Mouse (Mus musculus) embryonic facial prominence, embryonic 11.5 days (tissue): ENCODE measurements at regions not wholly inside any gene's neighbourhood (a gene's known extent, or its start where the extent isn't known, plus 50 kb on each side); places are given as distances from the start of the nearest gene placed in this dataset.

ENCODE experiments used
- ATAC-seq: fragments of 200-750 bp; cut with Nextera tagmentation; replicated peaks from 2 replicates; pipeline ENCODE4 v1.8.0; 2017; ENCODE audit warnings: low read depth; ENCODE audit not compliant: insufficient number of reproducible peaks, low FRiP score, low TSS enrichment
- DNase-seq: peaks from one replicate; pipeline ENCODE4 v3.0.0-alpha.2; 2015; ENCODE audit warnings: low spot score
- H3K27ac ChIP-seq: fragments of 300-500 bp; sonication (generic); replicated peaks from 2 replicates; pipeline ENCODE4 v1.5.1; 2014; ENCODE audit warnings: mild to moderate bottlenecking, low read depth, low read length, control low read depth
- H3K27me3 ChIP-seq: fragments of 300-500 bp; sonication (generic); 2 replicates; pipeline ENCODE4 v1.6.1; 2014; ENCODE audit warnings: mild to moderate bottlenecking, low read length, moderate library complexity, mixed read lengths; ENCODE audit not compliant: control insufficient read depth, insufficient read depth
- H3K36me3 ChIP-seq: fragments of 300-500 bp; sonication (generic); replicated peaks from 2 replicates; pipeline ENCODE4 v1.6.1; 2014; ENCODE audit warnings: low read depth, mild to moderate bottlenecking, low read length, moderate library complexity, mixed read lengths; ENCODE audit not compliant: control insufficient read depth, insufficient read depth
- H3K4me1 ChIP-seq: fragments of 300-500 bp; sonication (generic); 2 replicates; pipeline ENCODE4 v1.6.1; 2014; ENCODE audit warnings: low read length, mixed read lengths; ENCODE audit not compliant: control insufficient read depth, insufficient read depth
- H3K4me2 ChIP-seq: fragments of 300-500 bp; sonication (generic); 2 replicates; pipeline ENCODE4 v1.6.1; 2014; ENCODE audit warnings: low read depth, mild to moderate bottlenecking, control low read depth, low read length, moderate library complexity
- H3K4me3 ChIP-seq: fragments of 300-500 bp; sonication (generic); 2 replicates; pipeline ENCODE4 v1.5.1; 2014; ENCODE audit warnings: low read depth, low read length, control low read depth
- H3K9ac ChIP-seq: fragments of 300-500 bp; sonication (generic); replicated peaks from 2 replicates; pipeline ENCODE4 v1.6.1; 2014; ENCODE audit warnings: mild to moderate bottlenecking, control low read depth, low read length
- H3K9me3 ChIP-seq: fragments of 300-500 bp; sonication (generic); replicated peaks from 2 replicates; pipeline ENCODE4 v1.6.1; 2016; ENCODE audit warnings: mild to moderate bottlenecking, low read length, inconsistent platforms, mixed read lengths; ENCODE audit not compliant: control insufficient read depth
- WGBS: fragments of 180-500 bp; shearing (Covaris S2); extraction: QIAGEN DNeasy Blood & Tissue Kit; methylation state at CpG from one replicate; pipeline ENCODE4 v1.1.7; 2014; 5-methylcytosine and 5-hydroxymethylcytosine counted together

DNA sequence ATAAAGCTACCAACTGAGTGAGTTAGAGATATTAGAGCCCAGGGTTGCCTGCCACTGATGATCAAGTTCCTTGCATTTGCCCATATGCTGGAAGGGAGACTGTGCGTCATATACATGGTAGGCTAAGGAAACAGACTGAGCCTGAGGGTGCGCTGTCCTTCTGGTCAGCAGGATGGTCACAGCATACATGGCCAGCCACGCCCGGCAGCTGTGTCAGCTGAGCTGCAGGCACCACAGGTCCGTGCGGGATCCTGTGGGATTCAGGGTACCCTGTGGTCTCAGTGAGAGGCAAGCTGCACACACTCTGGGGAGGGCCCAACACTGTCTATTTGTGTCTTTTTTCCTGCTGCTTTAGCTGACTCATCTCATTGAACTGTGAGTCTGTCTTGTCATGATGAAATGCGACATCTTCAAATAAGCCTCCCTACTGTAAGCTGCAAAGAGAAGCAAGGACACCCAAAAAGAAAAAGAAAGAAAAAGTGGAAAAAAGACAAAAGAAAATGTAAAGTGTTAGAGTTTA is 131.3 kb upstream of the Fmo9 start:
- WGBS: 85% methylated on average over 7 of the region's 7 CpGs
- no peak for DNase-seq
- no peak; the same call in 1 of the 2 replicates for ATAC-seq
- Histone ChIP-seq H3K36me3 (no peaks in the 10 kb centered on the region), H3K4me3 (no peak overlapping the region), H3K27me3 (no peaks in the 10 kb centered on the region), H3K27ac (no peak overlapping the region), H3K9me3 (no peaks in the 10 kb centered on the region), H3K4me1 (no peaks in the 10 kb centered on the region), H3K9ac (no peak overlapping the region), H3K4me2 (no peak overlapping the region)

DNA sequence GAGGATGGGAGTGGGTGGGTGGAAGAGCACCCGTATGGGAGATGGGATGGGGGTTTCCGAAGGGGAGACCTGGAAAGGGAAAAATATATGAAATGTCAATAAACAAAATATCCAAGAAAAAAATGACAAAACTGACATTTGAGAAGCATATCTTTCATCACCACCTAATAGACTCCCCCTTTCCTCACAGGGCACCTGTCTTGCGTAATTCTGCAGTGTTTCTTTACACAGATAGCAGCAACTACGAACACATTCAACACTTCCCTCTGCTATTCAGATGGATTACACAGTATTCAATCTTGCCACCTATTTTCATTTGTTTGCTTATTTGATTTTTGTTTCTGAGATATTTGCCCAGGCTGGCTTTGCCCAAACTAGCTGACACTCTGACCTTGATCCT is 136.3 kb upstream of the Fmo9 start:
- Histone ChIP-seq H3K9ac (no peak overlapping the region), H3K36me3 (no peaks in the 10 kb centered on the region), H3K27me3 (no peaks in the 10 kb centered on the region), H3K4me3 (no peak overlapping the region), H3K27ac (no peak overlapping the region), H3K4me2 (no peak overlapping the region), H3K9me3 (no peaks in the 10 kb centered on the region), H3K4me1 (no peaks in the 10 kb centered on the region)
- ATAC-seq (no peak), DNase-seq (no peak)
- 84% methylated on average over 4 of the region's 4 CpGs for WGBS

DNA sequence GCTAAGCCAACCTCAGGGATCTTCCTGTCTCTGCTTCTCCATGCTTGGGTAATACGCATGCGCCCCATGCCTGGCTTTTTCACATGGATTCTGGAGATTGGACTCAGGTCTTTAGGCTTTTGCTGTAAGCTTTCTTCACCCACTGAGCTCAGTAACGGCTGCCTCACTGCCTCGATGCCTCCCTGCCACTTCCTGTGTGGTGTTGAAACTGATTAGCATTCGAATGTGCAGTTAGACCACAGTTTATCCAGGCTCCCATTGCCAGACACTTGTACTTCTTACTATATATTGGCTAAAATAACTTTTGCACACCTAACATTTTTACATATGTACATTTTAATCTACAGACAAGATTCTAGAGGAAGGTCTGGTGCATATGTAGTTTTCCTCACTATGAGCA is 137.0 kb upstream of the Fmo9 start:
- DNase-seq: no peak
- Histone ChIP-seq H3K36me3 (no peaks in the 10 kb centered on the region), H3K27ac (no peak overlapping the region), H3K4me3 (no peak overlapping the region), H3K9me3 (no peaks in the 10 kb centered on the region), H3K27me3 (no peaks in the 10 kb centered on the region), H3K4me1 (no peaks in the 10 kb centered on the region), H3K9ac (no peak overlapping the region), H3K4me2 (no peak overlapping the region)
- 78% methylated on average over 5 of the region's 5 CpGs for WGBS
- no peak for ATAC-seq

DNA sequence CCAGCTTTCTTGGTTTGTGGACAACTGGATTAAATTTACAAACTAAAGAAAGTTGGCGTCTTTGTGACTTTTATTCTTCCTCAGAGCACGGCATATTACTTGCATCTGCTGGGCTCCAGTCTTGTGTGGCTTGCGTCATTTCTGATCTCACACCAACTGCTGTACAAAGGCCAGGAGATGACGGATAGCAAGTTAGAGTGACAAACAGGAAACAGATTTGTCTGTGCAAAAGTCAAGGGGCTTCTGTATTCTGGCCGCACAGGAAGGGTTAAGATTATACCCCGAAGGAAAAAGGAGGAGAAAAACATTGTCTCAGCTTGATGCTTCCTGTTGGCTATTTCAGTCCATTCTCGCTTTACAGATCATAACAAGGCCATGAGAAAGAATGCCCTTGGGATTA is 137.8 kb upstream of the Fmo9 start:
- ATAC-seq (no peak), DNase-seq (peak; percentile 25)
- no peak overlapping the region for H3K4me2 ChIP-seq
- H3K27me3 ChIP-seq: no peaks in the 10 kb centered on the region
- H3K9me3 ChIP-seq: no peaks in the 10 kb centered on the region
- no peaks in the 10 kb centered on the region for H3K36me3 ChIP-seq
- no peaks in the 10 kb centered on the region for H3K4me1 ChIP-seq
- H3K4me3 ChIP-seq: no peak overlapping the region
- no peak overlapping the region for H3K27ac ChIP-seq
- 40% methylated on average over 7 of the region's 7 CpGs for WGBS
- no peak overlapping the region for H3K9ac ChIP-seq

DNA sequence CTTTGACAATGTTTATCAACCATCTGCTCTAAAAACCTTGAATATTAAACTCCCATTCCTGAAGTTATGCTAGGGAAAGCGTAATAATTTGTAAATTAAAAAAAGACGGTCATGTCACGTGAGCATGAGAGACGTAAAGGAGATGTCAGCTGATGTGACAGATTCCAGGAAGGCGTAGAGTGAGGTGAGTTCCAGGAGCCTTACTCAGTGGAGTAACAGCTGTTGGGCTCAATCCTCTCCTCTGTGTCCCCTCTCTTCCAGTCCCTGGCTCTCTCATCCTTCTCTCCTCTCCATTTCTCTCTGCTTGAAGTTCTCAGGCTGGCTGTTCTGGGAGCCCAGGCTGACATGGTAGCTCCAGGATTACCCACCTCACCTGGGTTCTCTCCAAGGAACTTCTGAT is 138.4 kb upstream of the Fmo9 start:
- 79% methylated on average over 5 of the region's 5 CpGs for WGBS
- no peaks in the 10 kb centered on the region for H3K36me3 ChIP-seq
- H3K27me3 ChIP-seq: no peaks in the 10 kb centered on the region
- H3K4me2 ChIP-seq: no peak overlapping the region
- DNase-seq (no peak), ATAC-seq (no peak)
- no peak overlapping the region for H3K4me3 ChIP-seq
- H3K9ac ChIP-seq: no peak overlapping the region
- no peaks in the 10 kb centered on the region for H3K4me1 ChIP-seq
- H3K27ac ChIP-seq: no peak overlapping the region
- H3K9me3 ChIP-seq: no peaks in the 10 kb centered on the region

DNA sequence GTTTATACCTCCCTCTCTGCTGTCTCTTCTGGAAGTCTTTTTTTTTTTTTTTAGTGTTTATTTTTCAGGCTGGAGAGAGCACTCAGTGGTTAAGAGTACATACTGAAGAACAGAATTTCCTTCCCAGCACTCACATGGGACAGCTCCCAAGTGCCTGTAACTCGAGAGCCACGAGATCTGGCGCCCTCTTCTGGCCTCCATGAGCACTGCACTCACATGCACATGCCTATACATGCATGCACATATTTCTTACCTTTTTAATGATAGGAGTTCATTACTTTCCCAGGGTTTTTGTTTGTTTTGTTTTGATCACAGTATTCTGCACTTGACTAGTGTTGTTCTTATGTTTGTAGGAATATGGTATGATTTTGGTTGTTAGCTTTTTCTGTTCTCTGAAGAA is 139.5 kb upstream of the Fmo9 start:
- H3K9me3 ChIP-seq: no peaks in the 10 kb centered on the region
- no peak overlapping the region for H3K27ac ChIP-seq
- H3K4me3 ChIP-seq: no peak overlapping the region
- no peaks in the 10 kb centered on the region for H3K36me3 ChIP-seq
- no peak for DNase-seq
- H3K4me1 ChIP-seq: no peaks in the 10 kb centered on the region
- H3K4me2 ChIP-seq: no peak overlapping the region
- no peak overlapping the region for H3K9ac ChIP-seq
- WGBS: 42% methylated on average over 3 of the region's 3 CpGs
- H3K27me3 ChIP-seq: no peaks in the 10 kb centered on the region
- ATAC-seq: no peak

DNA sequence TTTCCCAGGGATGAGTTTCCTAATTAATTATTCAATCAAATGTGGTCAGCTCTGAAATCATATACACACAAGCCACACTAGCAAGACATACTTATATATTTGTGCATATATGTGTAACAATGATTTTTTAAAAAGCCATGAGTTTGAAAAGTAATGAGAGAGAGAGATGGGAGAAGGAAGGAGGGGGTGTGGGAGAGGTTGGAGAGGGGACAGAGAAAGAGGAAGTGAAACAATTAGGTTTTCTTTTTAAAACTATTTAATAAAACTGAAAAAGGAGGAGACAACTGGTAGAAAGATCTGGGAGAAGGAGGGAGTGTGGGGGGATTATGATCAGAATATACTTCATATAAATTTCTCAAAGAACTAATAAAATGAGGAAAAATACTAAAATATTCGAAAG is 155.7 kb upstream of the Fmo9 start:
- no peak overlapping the region for H3K27ac ChIP-seq
- H3K4me1 ChIP-seq: no peaks in the 10 kb centered on the region
- no peak overlapping the region for H3K4me2 ChIP-seq
- no peaks in the 10 kb centered on the region for H3K9me3 ChIP-seq
- H3K4me3 ChIP-seq: no peak overlapping the region
- no peak for DNase-seq
- 68% methylated on average over 1 of the region's 1 CpGs for WGBS
- H3K9ac ChIP-seq: no peak overlapping the region
- no peaks in the 10 kb centered on the region for H3K27me3 ChIP-seq
- no peaks in the 10 kb centered on the region for H3K36me3 ChIP-seq
- ATAC-seq: no peak

DNA sequence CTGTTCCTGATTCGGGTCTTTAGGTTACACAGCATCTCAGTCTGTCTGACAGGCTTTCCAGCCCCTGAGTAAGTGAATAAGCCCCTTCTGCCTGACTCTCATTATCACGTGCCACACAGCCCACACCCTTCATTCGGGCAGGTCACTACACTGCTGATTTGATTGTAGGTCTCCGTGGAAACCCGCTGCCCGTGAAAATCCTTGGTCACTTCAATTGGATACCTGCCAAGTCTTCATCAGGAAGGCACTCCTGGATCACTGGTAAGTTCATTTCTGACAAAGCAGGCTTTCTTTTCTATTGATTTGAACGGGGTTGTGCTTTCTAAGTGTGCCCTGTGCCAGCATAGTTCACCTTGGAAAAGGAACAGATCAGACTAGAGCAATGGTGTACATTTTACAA is 158.2 kb upstream of the Fmo9 start:
- Histone ChIP-seq H3K9me3 (no peaks in the 10 kb centered on the region), H3K4me2 (no peak overlapping the region), H3K27ac (no peak overlapping the region), H3K9ac (no peak overlapping the region), H3K4me1 (no peaks in the 10 kb centered on the region), H3K27me3 (no peaks in the 10 kb centered on the region), H3K36me3 (no peaks in the 10 kb centered on the region), H3K4me3 (no peak overlapping the region)
- peak; percentile 10 for DNase-seq
- 47% methylated on average over 7 of the region's 7 CpGs for WGBS
- 0 out of 2 replicates have a peak, but pooled peaks have one; percentile 58 for ATAC-seq
